Mouse (Mus musculus): ENCODE data around the gene A830005F24Rik.

- TF ChIP-seq CTCF (IDR thresholded peaks at IDR 0.05; ENCODE audit: low read depth) (no peak), EP300 (IDR thresholded peaks at IDR 0.05; ENCODE audit: low read depth) (no peak)
Observed at GRCm38 (mm10) chr13:48540488-48540887, 27.1 kb downstream of the A830005F24Rik start.

Measured in liver, embryonic 14.5 days (tissue).